ENCODE assay signal across 8 mouse cellular contexts in genomic region chr11:116078221-116078620, GRCm38 (mm10). TPM values are rescaled to one million over a fixed set of nuclear protein-coding genes. Genes with fewer than 3 reads are reported as not detected.
A peak's percentile ranks its signal among the peaks of the same experiment; 100 is the strongest.
DNase-seq lines count a peak whose midpoint lies in the region; ATAC-seq and TF ChIP-seq lines count a peak whose summit lies in the region.

No protein-coding gene starts in this region.

- H3K4me1 ChIP-seq in forebrain, embryonic 13.5 days, result peaks cover 13% of the 10 kb centered on the region
- H3K4me1 ChIP-seq in intestine, embryonic 14.5 days (replicated peaks; ENCODE audit: control insufficient read depth, insufficient read depth, low read length), result peaks cover 22% of the 10 kb centered on the region
- H3K4me1 ChIP-seq in lung, postnatal 0 days (ENCODE audit: insufficient read depth, low read depth, low read length), result peaks cover 4% of the 10 kb centered on the region; the same call in 1 of the 2 replicates

- DNase-seq in adrenal gland, adult 2 months, result peak; percentile 37
- DNase-seq in adrenal gland, postnatal 4 days (ENCODE audit: low spot score in 2 of 2), result no peak
- peak; percentile 50 for DNase-seq in Muller cell, postnatal 12 days (ENCODE audit: inconsistent ontology term)
- DNase-seq in intestine, embryonic 14.5 days (ENCODE audit: low spot score), result peak; percentile 73
- DNase-seq in lung, postnatal 0 days (ENCODE audit: low spot score), result peak; percentile 77
- no peak for DNase-seq in frontal cortex, postnatal 14 days (ENCODE audit: low spot score in 2 of 2)

- peak overlapping the region; percentile 51 for H3K9ac ChIP-seq in forebrain, embryonic 13.5 days
- 0 out of 2 replicates have a peak overlapping the region, but pooled peaks have one; percentile 13 for H3K9ac ChIP-seq in intestine, embryonic 14.5 days (ENCODE audit: low read length)
- H3K9ac ChIP-seq in lung, postnatal 0 days (replicated peaks; ENCODE audit: low read depth), result no peak overlapping the region; the same call in 1 of the 2 replicates

- H3K27me3 ChIP-seq in forebrain, embryonic 13.5 days, result no peaks in the 10 kb centered on the region
- H3K27me3 ChIP-seq in intestine, embryonic 14.5 days (replicated peaks; ENCODE audit: control insufficient read depth, insufficient read depth, low read length), result no peaks in the 10 kb centered on the region
- no peaks in the 10 kb centered on the region for H3K27me3 ChIP-seq in lung, postnatal 0 days (replicated peaks; ENCODE audit: insufficient read depth, low read length)

- WGBS in forebrain, embryonic 13.5 days, result 16% methylated on average over 16 of the region's 16 CpGs
- whole genome bisulfite sequencing in intestine, embryonic 14.5 days, result 9% methylated on average over 16 of the region's 16 CpGs
- 7% methylated on average over 16 of the region's 16 CpGs for WGBS in lung, postnatal 0 days

- no peak overlapping the region; the same call in 1 of the 2 replicates for H3K27ac ChIP-seq in forebrain, embryonic 13.5 days
- peak overlapping the region; percentile 59; the same call in 1 of the 2 replicates for H3K27ac ChIP-seq in intestine, embryonic 14.5 days (ENCODE audit: low read depth)
- peak overlapping the region; percentile 92 for H3K27ac ChIP-seq in lung, postnatal 0 days (ENCODE audit: low read length)

- peak overlapping the region; percentile 24 for H3K4me3 ChIP-seq in forebrain, embryonic 13.5 days
- H3K4me3 ChIP-seq in intestine, embryonic 14.5 days (ENCODE audit: low read depth, low read length), result peak overlapping the region; percentile 20; the same call in 1 of the 2 replicates
- peak overlapping the region; percentile 31; the same call in 1 of the 2 replicates for H3K4me3 ChIP-seq in lung, postnatal 0 days (ENCODE audit: low read depth, low read length)

- ATAC-seq in forebrain, embryonic 13.5 days, result peak; percentile 52; the same call in 1 of the 2 replicates
- ATAC-seq in intestine, embryonic 14.5 days (replicated peaks; ENCODE audit: low FRiP score, low TSS enrichment, low read depth), result 0 out of 2 replicates have a peak, but pooled peaks have one; percentile 33
- peak; percentile 69 for ATAC-seq in lung, postnatal 0 days
- ATAC-seq in neutrophil, adult 5-6 weeks (ENCODE audit: extremely low read depth, insufficient number of reproducible peaks, low FRiP score, poor library complexity, severe bottlenecking), result peak; percentile 65

- no peak for TF ChIP-seq CTCF in lung, postnatal 0 days (IDR thresholded peaks at IDR 0.05)

- H3K4me2 ChIP-seq in forebrain, embryonic 13.5 days, result peak overlapping the region; percentile 55
- H3K4me2 ChIP-seq in intestine, embryonic 14.5 days (ENCODE audit: low read length), result peak overlapping the region; percentile 42
- H3K4me2 ChIP-seq in lung, postnatal 0 days (replicated peaks; ENCODE audit: low read depth, low read length), result peak overlapping the region; percentile 61

- TF ChIP-seq EP300 in lung, postnatal 0 days (IDR thresholded peaks at IDR 0.05), result no peak

- peaks cover 45% of the 10 kb centered on the region for H3K36me3 ChIP-seq in forebrain, embryonic 13.5 days (ENCODE audit: poor library complexity, severe bottlenecking)
- H3K36me3 ChIP-seq in intestine, embryonic 14.5 days (ENCODE audit: control insufficient read depth, insufficient read depth, low read length), result peaks cover 43% of the 10 kb centered on the region
- peaks cover 24% of the 10 kb centered on the region; the same call in 1 of the 2 replicates for H3K36me3 ChIP-seq in lung, postnatal 0 days (ENCODE audit: insufficient read depth, low read length)

- no peaks in the 10 kb centered on the region for H3K9me3 ChIP-seq in forebrain, embryonic 13.5 days (replicated peaks)
- no peaks in the 10 kb centered on the region for H3K9me3 ChIP-seq in intestine, embryonic 14.5 days (ENCODE audit: control insufficient read depth, low read length)
- H3K9me3 ChIP-seq in lung, postnatal 0 days (ENCODE audit: low read length), result no peaks in the 10 kb centered on the region

RNA-seq across cellular contexts. Expression of gene Unc13d, which starts 0.5 kb away (rescaled TPM):
- total RNA-seq in adrenal gland, adult 2 months (2021), result 1 to 10 TPM in 1 of 2 experiments, under 1 TPM in 1; 0.83 to 1.0 TPM
- 2.3 and 3.4 TPM in 2 replicates for polyA plus RNA-seq in adrenal gland, adult 2 months (2012; rRNA removed)
- total RNA-seq in adrenal gland, postnatal 4 days (2021), result 1 to 10 TPM; 1.1 to 2.4 TPM
- 0.84 and 0.98 TPM in 2 replicates for polyA plus RNA-seq in forebrain, embryonic 13.5 days (2015; fragmentation: Nextera tagmentation; extraction: Ambion mirVana)
- 2.6 and 3.5 TPM in 2 replicates for polyA plus RNA-seq in intestine, embryonic 14.5 days (2014; fragmentation: Nextera tagmentation; extraction: Ambion mirVana)
- polyA plus RNA-seq in lung, postnatal 0 days (2015; fragmentation: Nextera tagmentation; extraction: Ambion mirVana), result 14.9 and 25.3 TPM in 2 replicates
- 47.0 and 49.2 TPM in 2 replicates for total RNA-seq in neutrophil, adult 5-6 weeks (2017)

RNA-seq across cellular contexts. Expression of gene Wbp2, which starts 8.6 kb away (rescaled TPM):
- 100 to 1,000 TPM; 165 to 185 TPM for total RNA-seq in adrenal gland, adult 2 months (2021)
- 517 and 528 TPM in 2 replicates for polyA plus RNA-seq in adrenal gland, adult 2 months (2012; rRNA removed)
- total RNA-seq in adrenal gland, postnatal 4 days (2021), result 100 to 1,000 TPM; 126 to 136 TPM
- polyA plus RNA-seq in forebrain, embryonic 13.5 days (2015; fragmentation: Nextera tagmentation; extraction: Ambion mirVana), result 114 and 115 TPM in 2 replicates
- 78.0 and 85.0 TPM in 2 replicates for polyA plus RNA-seq in intestine, embryonic 14.5 days (2014; fragmentation: Nextera tagmentation; extraction: Ambion mirVana)
- polyA plus RNA-seq in lung, postnatal 0 days (2015; fragmentation: Nextera tagmentation; extraction: Ambion mirVana), result 84.8 and 108 TPM in 2 replicates
- 93.6 and 100 TPM in 2 replicates for total RNA-seq in neutrophil, adult 5-6 weeks (2017)

RNA-seq across cellular contexts. Expression of gene Unk, which starts 48.1 kb away (rescaled TPM):
- total RNA-seq in adrenal gland, adult 2 months (2021), result 10 to 100 TPM; 20.2 to 21.2 TPM
- 46.0 and 58.5 TPM in 2 replicates for polyA plus RNA-seq in adrenal gland, adult 2 months (2012; rRNA removed)
- 10 to 100 TPM; 41.3 to 45.5 TPM for total RNA-seq in adrenal gland, postnatal 4 days (2021)
- polyA plus RNA-seq in forebrain, embryonic 13.5 days (2015; fragmentation: Nextera tagmentation; extraction: Ambion mirVana), result 38.0 and 42.3 TPM in 2 replicates
- 29.8 and 34.5 TPM in 2 replicates for polyA plus RNA-seq in intestine, embryonic 14.5 days (2014; fragmentation: Nextera tagmentation; extraction: Ambion mirVana)
- polyA plus RNA-seq in lung, postnatal 0 days (2015; fragmentation: Nextera tagmentation; extraction: Ambion mirVana), result 14.5 and 15.0 TPM in 2 replicates
- 22.5 and 24.2 TPM in 2 replicates for total RNA-seq in neutrophil, adult 5-6 weeks (2017)

RNA-seq across cellular contexts. Expression of gene Trim47, which starts 48.8 kb away (rescaled TPM):
- total RNA-seq in adrenal gland, adult 2 months (2021), result 10 to 100 TPM; 10.3 to 17.9 TPM
- 49.1 and 68.9 TPM in 2 replicates for polyA plus RNA-seq in adrenal gland, adult 2 months (2012; rRNA removed)
- total RNA-seq in adrenal gland, postnatal 4 days (2021), result 10 to 100 TPM; 21.3 to 23.9 TPM
- polyA plus RNA-seq in forebrain, embryonic 13.5 days (2015; fragmentation: Nextera tagmentation; extraction: Ambion mirVana), result 2.7 and 2.8 TPM in 2 replicates
- polyA plus RNA-seq in intestine, embryonic 14.5 days (2014; fragmentation: Nextera tagmentation; extraction: Ambion mirVana), result 10.8 and 13.1 TPM in 2 replicates
- 26.3 and 28.8 TPM in 2 replicates for polyA plus RNA-seq in lung, postnatal 0 days (2015; fragmentation: Nextera tagmentation; extraction: Ambion mirVana)
- 0.23 and 1.5 TPM in 2 replicates for total RNA-seq in neutrophil, adult 5-6 weeks (2017)

RNA-seq across cellular contexts. Expression of gene H3f3b, which starts 50.5 kb away (rescaled TPM):
- 100 to 1,000 TPM; 270 to 363 TPM for total RNA-seq in adrenal gland, adult 2 months (2021)
- 76.2 and 92.7 TPM in 2 replicates for polyA plus RNA-seq in adrenal gland, adult 2 months (2012; rRNA removed)
- 100 to 1,000 TPM; 751 to 846 TPM for total RNA-seq in adrenal gland, postnatal 4 days (2021)
- 2,689 and 2,766 TPM in 2 replicates for polyA plus RNA-seq in forebrain, embryonic 13.5 days (2015; fragmentation: Nextera tagmentation; extraction: Ambion mirVana)
- polyA plus RNA-seq in intestine, embryonic 14.5 days (2014; fragmentation: Nextera tagmentation; extraction: Ambion mirVana), result 1,654 and 1,734 TPM in 2 replicates
- polyA plus RNA-seq in lung, postnatal 0 days (2015; fragmentation: Nextera tagmentation; extraction: Ambion mirVana), result 1,667 and 1,708 TPM in 2 replicates
- 1,276 and 1,299 TPM in 2 replicates for total RNA-seq in neutrophil, adult 5-6 weeks (2017)

Comparison
In these comparisons a context has a peak if more than half of its experiments do, and no peak if none do; other contexts are left out.
1. DNase-seq: peak in adrenal gland, adult 2 months (single experiment), Muller cell, postnatal 12 days (single experiment), intestine, embryonic 14.5 days (single experiment) and lung, postnatal 0 days (single experiment); none in adrenal gland, postnatal 4 days (0 of 2) and frontal cortex, postnatal 14 days (0 of 2).
2. Peak in every context shown above with its lines, with median percentiles within 50 percentile points of each other: ATAC-seq, H3K4me2 ChIP-seq and H3K4me3 ChIP-seq.